Mouse (Mus musculus) kidney, adult 2 months (tissue): ENCODE measurements at regions not wholly inside any gene's neighbourhood (a gene's known extent, or its start where the extent isn't known, plus 50 kb on each side); places are given as distances from the start of the nearest gene placed in this dataset.

ENCODE experiments used
- DNase-seq: peaks from one replicate; pipeline ENCODE4 v3.0.0; 2021
- H3K27ac ChIP-seq: fragments of 200-500 bp; 2 replicates; pipeline ENCODE4 v1.5.1; 2012; ENCODE audit warnings: low read depth, low read length, control low read depth, inconsistent platforms; ENCODE audit not compliant: insufficient read depth
- H3K27me3 ChIP-seq: fragments of 200-500 bp; replicated peaks from 2 replicates; pipeline ENCODE4 v1.6.1; 2012; ENCODE audit warnings: mild to moderate bottlenecking, moderate library complexity, low read length, inconsistent platforms; ENCODE audit not compliant: control insufficient read depth, insufficient read depth
- H3K36me3 ChIP-seq: fragments of 200-500 bp; 2 replicates; pipeline ENCODE4 v1.6.1; 2012; ENCODE audit warnings: mild to moderate bottlenecking, moderate library complexity, low read length, inconsistent platforms; ENCODE audit not compliant: control insufficient read depth, insufficient read depth
- H3K4me1 ChIP-seq: fragments of 200-500 bp; 2 replicates; pipeline ENCODE4 v1.6.1; 2011; ENCODE audit warnings: low read length; ENCODE audit not compliant: control insufficient read depth, insufficient read depth
- H3K4me3 ChIP-seq: fragments of 200-500 bp; 2 replicates; pipeline ENCODE4 v1.5.1; 2011; ENCODE audit warnings: mild to moderate bottlenecking, low read depth, low read length, control low read depth; ENCODE audit not compliant: insufficient read depth
- CTCF ChIP-seq: fragments of 200-500 bp; conservative IDR thresholded peaks from 2 replicates; pipeline ENCODE4 v1.5.1; 2011; ENCODE audit warnings: low read depth, mild to moderate bottlenecking, control low read depth, low read length, moderate library complexity, mixed read lengths; ENCODE audit not compliant: insufficient read depth, insufficient read length
- POLR2A ChIP-seq: fragments of 200-500 bp; IDR thresholded peaks from one replicate; pipeline ENCODE4 v1.6.1; 2011; ENCODE audit warnings: low read depth, low read length, control low read depth
- WGBS: fragments of 180-500 bp; shearing (Covaris S2); methylation state at CpG from one replicate; pipeline ENCODE4 v1.1.7; 2018; 5-methylcytosine and 5-hydroxymethylcytosine counted together

DNA sequence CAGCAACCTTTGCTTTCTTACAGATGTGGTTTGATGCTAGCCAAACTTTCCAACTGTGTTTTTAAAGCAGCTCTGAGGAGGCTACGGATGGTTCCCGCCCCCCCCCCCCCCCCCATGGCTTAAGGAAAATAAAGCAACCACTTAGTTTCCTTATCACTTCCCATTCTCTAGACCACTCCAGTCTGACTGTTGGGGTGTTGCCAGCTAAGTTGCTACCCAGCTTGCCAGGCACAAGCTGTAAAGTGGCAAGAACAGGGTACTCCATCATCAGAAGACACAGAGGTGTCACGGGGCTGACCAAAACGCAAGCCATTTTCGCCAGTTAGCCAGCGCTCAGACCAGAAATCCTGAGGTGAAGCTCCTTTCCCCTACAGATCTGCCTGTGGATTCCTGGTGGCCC lies 74.7 kb upstream of the Prok2 start:
- TF ChIP-seq CTCF (no peak), POLR2A (no peak)
- DNase-seq: no peak
- WGBS: 61% methylated on average over 6 of the region's 6 CpGs
- H3K4me1 ChIP-seq: no peaks in the 10 kb centered on the region; the same call in 1 of the 2 replicates
- no peak overlapping the region for H3K27ac ChIP-seq
- no peak overlapping the region for H3K4me3 ChIP-seq
- H3K36me3 ChIP-seq: no peaks in the 10 kb centered on the region
- H3K27me3 ChIP-seq: no peaks in the 10 kb centered on the region

DNA sequence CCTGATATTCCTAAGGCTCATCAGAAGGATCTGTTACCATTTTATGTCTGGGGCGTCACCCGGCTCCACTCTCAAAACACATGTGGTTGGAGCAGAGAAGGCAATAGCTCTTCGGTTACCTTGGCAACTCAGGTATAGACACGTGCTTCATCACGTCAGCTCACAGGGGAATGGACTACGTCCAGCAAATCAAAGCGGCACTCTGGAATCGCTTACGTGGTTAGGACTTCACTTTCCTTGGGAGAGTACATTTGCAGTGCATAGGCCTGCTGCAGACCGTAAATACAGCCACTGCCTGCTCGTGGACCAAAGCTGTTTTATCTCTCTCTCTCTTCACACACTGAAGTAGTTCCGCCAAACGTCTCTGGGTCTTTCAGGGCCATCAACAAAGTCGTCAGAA lies 74.1 kb upstream of the Prok2 start:
- Histone ChIP-seq H3K4me3 (no peak overlapping the region), H3K27me3 (no peaks in the 10 kb centered on the region), H3K36me3 (no peaks in the 10 kb centered on the region), H3K4me1 (no peaks in the 10 kb centered on the region; the same call in 1 of the 2 replicates), H3K27ac (no peak overlapping the region)
- no peak for DNase-seq
- no peak for TF ChIP-seq POLR2A
- no peak for TF ChIP-seq CTCF
- 50% methylated on average over 14 of the region's 14 CpGs for WGBS

DNA sequence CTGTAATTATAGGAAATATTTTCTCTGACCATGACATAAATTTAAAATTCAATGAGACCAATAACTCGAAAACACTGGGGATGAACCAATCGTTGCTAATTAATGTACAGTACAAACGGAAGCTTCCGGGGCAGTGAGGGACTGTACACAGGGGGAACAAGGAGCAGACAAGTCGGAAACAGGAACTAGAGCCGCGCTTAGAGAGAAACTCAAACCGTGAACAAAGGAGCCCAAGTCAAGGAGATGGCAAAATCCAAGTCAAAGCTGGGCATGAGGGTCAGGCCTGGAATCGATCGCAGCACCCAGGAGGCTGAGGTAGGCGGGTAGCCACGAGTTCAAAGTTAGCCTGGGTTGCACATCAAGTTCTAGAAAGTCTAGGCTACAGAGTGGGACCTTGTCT lies 70.2 kb upstream of the Prok2 start:
- H3K27ac ChIP-seq: no peak overlapping the region
- TF ChIP-seq CTCF (no peak), POLR2A (no peak)
- WGBS: 87% methylated on average over 12 of the region's 12 CpGs

DNA sequence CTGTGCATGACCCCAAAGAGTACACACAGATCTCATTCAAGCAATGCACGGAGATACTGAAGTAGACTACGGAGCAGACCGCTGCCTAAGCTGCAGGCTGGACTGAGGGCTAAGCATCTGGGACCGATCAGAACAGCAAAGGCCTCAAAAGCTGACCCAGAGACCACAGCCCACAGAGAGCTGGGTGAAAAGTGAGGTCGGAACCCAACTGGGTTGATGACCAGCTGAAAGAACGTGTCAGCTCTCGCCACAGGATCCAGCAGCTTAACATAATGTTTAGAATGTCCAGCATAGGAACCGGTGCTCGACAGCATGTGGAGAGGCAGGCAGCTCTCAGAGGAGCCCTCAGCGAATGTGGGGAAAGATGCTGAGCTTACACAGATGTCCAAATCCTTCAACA lies 67.4 kb upstream of the Prok2 start:
- WGBS: 80% methylated on average over 10 of the region's 10 CpGs
- Histone ChIP-seq H3K4me1 (no peaks in the 10 kb centered on the region), H3K36me3 (no peaks in the 10 kb centered on the region), H3K4me3 (no peak overlapping the region), H3K27ac (no peak overlapping the region), H3K27me3 (no peaks in the 10 kb centered on the region)
- no peak for DNase-seq
- TF ChIP-seq CTCF (no peak), POLR2A (no peak)

More for the DNA sequence above, 70.2 kb upstream of the Prok2 start:
- H3K4me3 ChIP-seq: no peak overlapping the region
- no peaks in the 10 kb centered on the region for H3K27me3 ChIP-seq
- H3K36me3 ChIP-seq: no peaks in the 10 kb centered on the region
- no peak for DNase-seq
- no peaks in the 10 kb centered on the region for H3K4me1 ChIP-seq

DNA sequence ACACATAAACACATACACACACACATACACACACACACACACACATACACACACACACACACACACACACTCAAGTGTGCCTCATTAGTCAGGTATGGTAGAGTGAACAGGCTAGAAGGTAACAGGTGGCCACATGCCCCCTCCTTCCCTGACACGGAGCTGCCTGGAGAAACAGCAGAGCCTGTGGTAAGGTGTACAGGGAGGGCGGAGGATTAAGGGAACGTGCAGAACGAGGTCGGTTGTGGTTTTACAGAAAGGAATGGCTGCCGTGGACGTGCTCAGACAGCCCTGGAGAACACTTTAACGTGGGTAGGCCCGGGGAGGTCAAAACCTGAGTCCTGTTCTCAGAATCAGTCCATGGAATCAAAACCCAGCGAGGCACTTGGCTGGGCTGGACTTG lies 66.2 kb upstream of the Prok2 start:
- Histone ChIP-seq H3K27me3 (no peaks in the 10 kb centered on the region), H3K4me1 (no peaks in the 10 kb centered on the region), H3K4me3 (no peak overlapping the region), H3K27ac (no peak overlapping the region), H3K36me3 (no peaks in the 10 kb centered on the region)
- 73% methylated on average over 10 of the region's 10 CpGs for WGBS
- TF ChIP-seq CTCF (no peak), POLR2A (no peak)
- DNase-seq: no peak

DNA sequence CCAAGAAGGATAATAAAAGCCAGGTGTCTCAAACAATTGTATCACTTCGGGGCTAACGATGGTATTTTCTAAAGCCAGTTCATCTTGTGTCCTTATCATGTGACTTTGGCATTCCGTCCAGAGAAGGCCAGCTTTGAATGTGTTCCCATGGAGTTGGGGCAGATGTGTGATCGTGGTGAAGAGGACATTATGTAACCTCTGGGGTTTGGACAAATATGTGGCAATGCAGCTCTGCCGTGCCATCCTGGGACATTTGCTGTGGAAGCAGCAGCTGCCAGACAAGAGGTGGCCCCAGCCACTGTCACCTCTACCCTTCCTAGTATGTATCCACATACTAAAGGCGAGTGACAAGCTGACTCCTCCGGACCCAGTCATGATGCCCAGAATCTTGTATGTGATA lies 60.8 kb upstream of the Prok2 start:
- H3K36me3 ChIP-seq: no peaks in the 10 kb centered on the region
- H3K4me1 ChIP-seq: no peaks in the 10 kb centered on the region
- 66% methylated on average over 7 of the region's 7 CpGs for WGBS
- no peak for TF ChIP-seq POLR2A
- no peak for TF ChIP-seq CTCF
- no peak for DNase-seq
- no peak overlapping the region for H3K27ac ChIP-seq
- H3K27me3 ChIP-seq: no peaks in the 10 kb centered on the region
- H3K4me3 ChIP-seq: no peak overlapping the region

DNA sequence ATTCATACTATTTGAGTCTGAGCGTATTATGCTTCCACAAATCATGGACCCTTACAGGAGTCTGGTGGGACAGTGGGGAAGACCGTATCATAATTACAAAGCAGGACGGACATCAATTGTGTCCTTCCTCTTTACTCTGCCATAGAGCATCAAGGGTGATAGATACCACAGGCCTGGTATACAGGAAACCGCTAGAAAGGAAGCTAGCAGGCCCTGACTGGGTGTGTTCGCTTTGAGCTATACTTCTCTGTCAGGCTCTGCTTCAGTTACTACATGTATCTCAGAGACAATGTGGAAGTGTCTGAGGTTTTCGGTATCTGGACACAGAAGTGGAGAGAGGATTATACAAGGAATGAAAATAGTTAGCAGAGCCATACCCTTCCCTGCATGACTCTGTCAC lies 59.0 kb upstream of the Prok2 start:
- Histone ChIP-seq H3K27ac (no peak overlapping the region), H3K36me3 (no peaks in the 10 kb centered on the region), H3K27me3 (no peaks in the 10 kb centered on the region), H3K4me1 (no peaks in the 10 kb centered on the region), H3K4me3 (no peak overlapping the region)
- no peak for DNase-seq
- WGBS: 80% methylated on average over 6 of the region's 6 CpGs
- TF ChIP-seq POLR2A: no peak
- no peak for TF ChIP-seq CTCF

DNA sequence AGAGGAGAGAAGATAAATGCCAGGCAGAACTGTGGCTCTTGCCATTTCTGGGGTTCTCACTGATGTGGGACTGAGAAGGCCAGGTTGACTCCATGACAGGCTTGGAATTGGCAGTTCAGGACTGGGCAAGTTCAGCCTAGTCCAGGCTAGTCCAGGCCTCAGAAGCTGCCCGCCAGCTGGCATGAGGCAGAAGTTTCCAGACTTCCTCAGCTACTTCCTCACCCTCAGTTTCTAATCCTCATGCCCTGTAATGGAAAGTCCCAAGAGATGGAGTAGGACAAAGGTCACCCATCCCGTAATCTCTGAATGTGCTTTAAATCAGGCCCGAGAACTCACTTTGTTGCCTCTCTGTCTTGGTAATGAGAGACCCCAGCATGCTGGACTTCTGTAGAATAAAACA lies 58.6 kb upstream of the Prok2 start:
- TF ChIP-seq CTCF (no peak), POLR2A (no peak)
- WGBS: 84% methylated on average over 3 of the region's 3 CpGs
- DNase-seq: no peak

More for the DNA sequence above, 58.6 kb upstream of the Prok2 start:
- H3K27me3 ChIP-seq: no peaks in the 10 kb centered on the region
- no peaks in the 10 kb centered on the region for H3K36me3 ChIP-seq
- no peak overlapping the region for H3K27ac ChIP-seq
- no peak overlapping the region for H3K4me3 ChIP-seq
- no peaks in the 10 kb centered on the region for H3K4me1 ChIP-seq
